10 mouse cellular contexts compared by ENCODE assay signal in genomic region chr1:191172487-191172886, GRCm38 (mm10). TPM values are rescaled to one million over a fixed set of nuclear protein-coding genes. Genes with fewer than 3 reads are reported as not detected.
DNase-seq lines count a peak whose midpoint lies in the region; ATAC-seq and TF ChIP-seq lines count a peak whose summit lies in the region.
"Had no signal": no experiment of that assay in that cellular context is flagged by ENCODE, and none has a peak within 500 bp of the region (broad histone marks: within the 10 kb centered on the region; RNA-seq: fewer than 3 reads in every experiment).

No protein-coding gene starts in this region.

- no peaks in the 10 kb centered on the region for H3K27me3 ChIP-seq in cerebellum, adult 2 months (ENCODE audit: control insufficient read depth, insufficient read depth, low read length)

- TF ChIP-seq POLR2A in cerebellum, adult 2 months (IDR thresholded peaks at IDR 0.05; ENCODE audit: borderline replicate concordance, insufficient read depth, low read length), result no peak
- no peak for TF ChIP-seq POLR2A in lung, adult 2 months (IDR thresholded peaks at IDR 0.05; ENCODE audit: borderline replicate concordance, extremely low read depth, low read depth, low read length)

- no peak overlapping the region for H3K27ac ChIP-seq in cerebellum, adult 2 months (ENCODE audit: insufficient read depth, low read length)
- H3K27ac ChIP-seq: embryonic facial prominence, embryonic 15.5 days had no signal

- no peak for DNase-seq in cerebellum, adult 2 months
- no peak for DNase-seq in cerebellum, adult 9-10 months
- no peak for DNase-seq in lung, adult 2 months
- DNase-seq in lung, postnatal 25 days (ENCODE audit: low spot score), result no peak
- peak; percentile 36 to 69 for DNase-seq in frontal cortex, adult 2 months (ENCODE audit: extremely low spot score in 1 of 2, low spot score in 1 of 2)
- DNase-seq in gastrocnemius, postnatal 36 days, result no peak
- no peak for DNase-seq in gastrocnemius, postnatal 25 days

- no peaks in the 10 kb centered on the region; the same call in 1 of the 2 replicates for H3K4me1 ChIP-seq in cerebellum, adult 2 months (ENCODE audit: control insufficient read depth, insufficient read depth, low read length)
- no peaks in the 10 kb centered on the region for H3K4me1 ChIP-seq in lung, adult 2 months (ENCODE audit: control insufficient read depth, insufficient read depth, low read length)
- H3K4me1 ChIP-seq: embryonic facial prominence, embryonic 15.5 days had no signal

- peak; percentile 90 for ATAC-seq in megakaryocyte progenitor cell, adult 5-6 weeks (replicated peaks; ENCODE audit: poor library complexity)

- intact Hi-C loops in gastrocnemius, postnatal 36 days (cut with DNase I), result no loop called here

- TF ChIP-seq CTCF in cerebellum, adult 2 months (IDR thresholded peaks at IDR 0.05; ENCODE audit: borderline replicate concordance, insufficient read depth, low read depth, low read length), result peak; percentile 45; the same call in 1 of the 2 replicates
- peak; percentile 55 for TF ChIP-seq CTCF in lung, adult 2 months (IDR thresholded peaks at IDR 0.05; ENCODE audit: insufficient read depth, low read length)

- no peak overlapping the region for H3K4me3 ChIP-seq in cerebellum, adult 2 months (replicated peaks; ENCODE audit: insufficient read depth, low read depth, low read length)
- H3K4me3 ChIP-seq in lung, adult 2 months (replicated peaks; ENCODE audit: extremely low read depth, low read depth, low read length), result no peak overlapping the region
- H3K4me3 ChIP-seq: embryonic facial prominence, embryonic 15.5 days had no signal

- WGBS in cerebellum, adult 2 months, result 14% methylated on average over 6 of the region's 6 CpGs
- WGBS in lung, adult 2 months, result 15% methylated on average over 6 of the region's 6 CpGs

RNA-seq across cellular contexts. Expression of gene Fam71a, which starts 7.9 kb away (rescaled TPM):
- polyA plus RNA-seq in cerebellum, adult 2 months (2012; rRNA removed), result not detected in 2 replicates
- not detected in 2 replicates for polyA plus RNA-seq in lung, adult 2 months (2012; rRNA removed)
- polyA plus RNA-seq in frontal cortex, adult 2 months (2012; rRNA removed), result not detected in 2 replicates
- total RNA-seq in megakaryocyte progenitor cell, adult 5-6 weeks (2015), result 0.12 TPM in 1 of 2 replicates, not detected in the other
- total RNA-seq in megakaryocyte progenitor cell, adult 5-6 weeks (2017), result not detected in 2 replicates
- total RNA-seq in gastrocnemius, postnatal 36 days (2021), result not detected
- not detected for total RNA-seq in gastrocnemius, postnatal 25 days (2021)
- total RNA-seq: layer of hippocampus, postnatal 25 days had no signal
- polyA plus RNA-seq: embryonic facial prominence, embryonic 15.5 days had no signal

RNA-seq across cellular contexts. Expression of gene Atf3, which starts 45.4 kb away (rescaled TPM):
- 1.00 and 1.1 TPM in 2 replicates for polyA plus RNA-seq in cerebellum, adult 2 months (2012; rRNA removed)
- polyA plus RNA-seq in lung, adult 2 months (2012; rRNA removed), result 4.8 and 8.6 TPM in 2 replicates
- polyA plus RNA-seq in frontal cortex, adult 2 months (2012; rRNA removed), result 2.0 and 2.7 TPM in 2 replicates
- 2.2 and 8.0 TPM in 2 replicates for total RNA-seq in megakaryocyte progenitor cell, adult 5-6 weeks (2015)
- total RNA-seq in megakaryocyte progenitor cell, adult 5-6 weeks (2017), result 1.0 and 20.5 TPM in 2 replicates
- 10 to 100 TPM; 11.9 to 18.8 TPM for total RNA-seq in gastrocnemius, postnatal 36 days (2021)
- 10 to 100 TPM in 1 of 2 experiments, 1 to 10 TPM in 1; 7.0 to 12.6 TPM for total RNA-seq in gastrocnemius, postnatal 25 days (2021)

Comparison
In these comparisons a context has a peak if more than half of its experiments do, and no peak if none do; other contexts are left out.
1. DNase-seq: peak in frontal cortex, adult 2 months (2 of 2); none in cerebellum, adult 2 months (0 of 2), cerebellum, adult 9-10 months (single experiment), lung, adult 2 months (single experiment), lung, postnatal 25 days (single experiment), gastrocnemius, postnatal 36 days (0 of 2) and gastrocnemius, postnatal 25 days (single experiment).